Mouse (Mus musculus) intestine, embryonic 15.5 days (tissue): ENCODE results near the gene Irf2. TPM values are rescaled to one million over a fixed set of nuclear protein-coding genes. Genes with fewer than 3 reads are reported as not detected.

Source experiments
- ATAC-seq: fragments of 200-750 bp; cut with Nextera tagmentation; 2 replicates; pipeline ENCODE4 v1.8.0; 2017; ENCODE audit warnings: moderate TSS enrichment, moderate library complexity
- H3K27ac ChIP-seq: fragments of 300-500 bp; sonication (generic); 2 replicates; pipeline ENCODE4 v1.5.1; 2015; ENCODE audit warnings: mild to moderate bottlenecking, inconsistent platforms
- H3K27me3 ChIP-seq: fragments of 300-500 bp; sonication (generic); replicated peaks from 2 replicates; pipeline ENCODE4 v1.6.1; 2015; ENCODE audit warnings: inconsistent platforms
- H3K36me3 ChIP-seq: fragments of 300-500 bp; sonication (generic); 2 replicates; pipeline ENCODE4 v1.6.1; 2015; ENCODE audit warnings: inconsistent platforms
- H3K4me1 ChIP-seq: fragments of 300-500 bp; sonication (generic); replicated peaks from 2 replicates; pipeline ENCODE4 v1.6.1; 2015; ENCODE audit warnings: inconsistent platforms
- H3K4me2 ChIP-seq: fragments of 300-500 bp; sonication (generic); replicated peaks from 2 replicates; pipeline ENCODE4 v1.6.1; 2015; ENCODE audit warnings: mild to moderate bottlenecking, inconsistent platforms
- H3K4me3 ChIP-seq: fragments of 300-500 bp; sonication (generic); replicated peaks from 2 replicates; pipeline ENCODE4 v1.5.1; 2015; ENCODE audit warnings: inconsistent platforms
- H3K9ac ChIP-seq: fragments of 300-500 bp; sonication (generic); 2 replicates; pipeline ENCODE4 v1.6.1; 2015; ENCODE audit warnings: inconsistent platforms
- H3K9me3 ChIP-seq: fragments of 300-500 bp; sonication (generic); 2 replicates; pipeline ENCODE4 v1.6.1; 2016; ENCODE audit warnings: inconsistent platforms
- WGBS: fragments of 180-500 bp; shearing (Covaris S2); methylation state at CpG from one replicate; pipeline ENCODE4 v1.1.7; 2015; 5-methylcytosine and 5-hydroxymethylcytosine counted together
- polyA plus RNA-seq: library from polyadenylated mRNA; unstranded; fragments of >200 nt; fragmentation: Nextera tagmentation; extraction: Ambion mirVana; gene quantifications from 2 replicates; pipeline ENCODE4 v1.2.1, GENCODE M21; 2015

Irf2 gene
- polyA plus RNA-seq, 1 experiment from 2014 or later, result 34.7 TPM

DNA sequence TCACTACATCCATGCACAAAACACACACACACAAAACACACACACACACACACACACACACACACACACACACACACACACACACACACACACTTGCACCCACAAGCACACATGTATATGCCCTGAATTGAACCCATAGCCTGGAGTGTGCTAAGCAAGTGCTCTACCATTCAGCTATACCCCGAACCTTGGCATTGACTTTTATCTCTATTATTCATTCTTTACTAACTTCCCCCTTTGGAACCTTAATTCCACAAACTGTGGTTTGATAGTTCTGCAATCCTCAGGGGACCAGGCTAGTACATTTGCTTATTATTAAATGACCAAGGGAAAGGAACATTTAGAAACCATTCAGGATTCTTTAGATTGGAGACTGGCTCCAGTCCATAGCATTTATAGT, 5.9 kb downstream of the Irf2 start:
- no peaks in the 10 kb centered on the region for H3K9me3 ChIP-seq
- 83% methylated on average over 1 of the region's 1 CpGs for WGBS
- H3K4me1 ChIP-seq, result peaks cover 20% of the 10 kb centered on the region
- H3K4me2 ChIP-seq, result no peak overlapping the region
- no peak overlapping the region for H3K4me3 ChIP-seq
- no peaks in the 10 kb centered on the region for H3K36me3 ChIP-seq
- ATAC-seq, result no peak
- no peaks in the 10 kb centered on the region for H3K27me3 ChIP-seq
- no peak overlapping the region for H3K9ac ChIP-seq
- H3K27ac ChIP-seq, result no peak overlapping the region

DNA sequence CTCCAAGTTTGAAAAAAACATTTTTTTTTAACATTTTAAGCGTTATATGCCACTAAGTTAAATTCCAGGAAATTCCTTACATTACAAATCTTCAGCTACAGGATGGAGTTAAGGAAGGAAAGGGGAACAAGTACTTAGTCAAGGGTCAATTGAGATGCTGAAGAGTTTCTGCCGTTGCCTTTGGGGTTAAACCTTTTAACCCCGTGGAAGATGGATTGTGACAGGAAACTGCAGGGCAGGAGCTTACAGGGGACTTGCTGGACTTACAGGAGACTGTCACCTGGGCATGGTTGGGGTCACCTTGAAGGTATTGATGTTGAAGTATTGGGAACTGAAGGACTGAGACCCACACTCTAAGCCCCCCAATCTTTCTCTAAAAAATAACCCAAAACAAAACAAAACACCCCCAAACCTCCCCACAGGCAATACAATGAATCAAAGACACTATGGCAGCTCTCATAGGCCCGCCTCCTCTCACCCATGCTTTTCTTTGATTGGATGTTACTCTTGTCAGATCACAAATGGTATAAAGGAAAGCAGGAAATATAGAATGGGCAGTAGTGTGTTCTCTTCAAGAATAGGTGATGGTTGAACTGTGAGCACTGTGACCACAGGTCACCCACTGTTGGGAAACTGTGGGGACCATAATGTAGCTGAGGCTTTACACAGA, 7.9 kb downstream of the Irf2 start:
- no peaks in the 10 kb centered on the region for H3K9me3 ChIP-seq
- H3K27ac ChIP-seq, result no peak overlapping the region
- H3K27me3 ChIP-seq, result no peaks in the 10 kb centered on the region
- no peak overlapping the region for H3K4me2 ChIP-seq
- 42% methylated on average over 4 of the region's 4 CpGs for WGBS
- no peak overlapping the region for H3K4me3 ChIP-seq
- ATAC-seq, result no peak
- peaks cover 11% of the 10 kb centered on the region for H3K4me1 ChIP-seq
- H3K36me3 ChIP-seq, result no peaks in the 10 kb centered on the region
- H3K9ac ChIP-seq, result no peak overlapping the region

GRCm38 (mm10) chr8:46750000-46750399, 10.5 kb downstream of the Irf2 start:
- no peak for ATAC-seq
- 73% methylated on average over 5 of the region's 5 CpGs for WGBS
- Histone ChIP-seq H3K9me3 (no peaks in the 10 kb centered on the region), H3K27ac (no peak overlapping the region), H3K4me2 (no peak overlapping the region), H3K27me3 (no peaks in the 10 kb centered on the region), H3K4me1 (0 out of 2 replicates have a peak, but pooled peaks cover 5% of the 10 kb centered on the region), H3K9ac (no peak overlapping the region), H3K4me3 (no peak overlapping the region), H3K36me3 (no peaks in the 10 kb centered on the region)

GRCm38 (mm10) chr8:46750566-46750965, 11.0 kb downstream of the Irf2 start:
- Histone ChIP-seq H3K9ac (no peak overlapping the region), H3K27ac (no peak overlapping the region), H3K36me3 (no peaks in the 10 kb centered on the region), H3K4me1 (0 out of 2 replicates have a peak, but pooled peaks cover 5% of the 10 kb centered on the region), H3K4me2 (no peak overlapping the region), H3K9me3 (no peaks in the 10 kb centered on the region), H3K27me3 (no peaks in the 10 kb centered on the region), H3K4me3 (no peak overlapping the region)
- 43% methylated on average over 8 of the region's 8 CpGs for WGBS
- ATAC-seq, result peak; percentile 57

GRCm38 (mm10) chr8:46751151-46751550, 11.6 kb downstream of the Irf2 start:
- Histone ChIP-seq H3K36me3 (no peaks in the 10 kb centered on the region), H3K9ac (no peak overlapping the region), H3K4me3 (no peak overlapping the region), H3K9me3 (no peaks in the 10 kb centered on the region), H3K27ac (no peak overlapping the region), H3K27me3 (no peaks in the 10 kb centered on the region), H3K4me2 (no peak overlapping the region), H3K4me1 (0 out of 2 replicates have a peak, but pooled peaks cover 5% of the 10 kb centered on the region)
- no peak for ATAC-seq
- 52% methylated on average over 4 of the region's 4 CpGs for WGBS

GRCm38 (mm10) chr8:46752986-46753385, 13.5 kb downstream of the Irf2 start:
- ATAC-seq, result no peak
- H3K27ac ChIP-seq, result no peak overlapping the region
- no peak overlapping the region for H3K9ac ChIP-seq
- 83% methylated on average over 12 of the region's 12 CpGs for WGBS
- no peaks in the 10 kb centered on the region for H3K9me3 ChIP-seq
- H3K4me2 ChIP-seq, result no peak overlapping the region
- no peaks in the 10 kb centered on the region for H3K27me3 ChIP-seq
- no peak overlapping the region for H3K4me3 ChIP-seq
- no peaks in the 10 kb centered on the region for H3K36me3 ChIP-seq
- H3K4me1 ChIP-seq, result 0 out of 2 replicates have a peak, but pooled peaks cover 5% of the 10 kb centered on the region

DNA sequence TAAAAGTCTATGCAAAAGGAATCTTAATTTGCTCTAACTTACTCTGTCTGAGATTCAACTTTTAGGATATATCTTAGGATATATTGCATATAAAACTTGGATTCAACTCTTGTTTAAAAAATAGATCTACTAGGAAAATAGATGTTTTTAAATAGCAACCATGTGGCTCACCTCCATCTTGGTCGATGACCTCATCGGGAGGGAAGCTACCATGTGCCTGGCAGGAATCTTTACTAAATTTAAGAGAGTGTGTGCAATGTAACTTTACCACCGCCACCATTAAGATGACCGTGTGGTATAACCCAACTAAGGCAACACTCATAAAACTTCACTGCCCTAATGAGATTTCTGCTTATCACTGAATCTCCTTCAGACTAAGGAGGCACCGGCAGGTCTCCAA, 14.8 kb downstream of the Irf2 start:
- H3K4me2 ChIP-seq, result no peak overlapping the region
- no peak overlapping the region for H3K9ac ChIP-seq
- no peak overlapping the region for H3K4me3 ChIP-seq
- no peaks in the 10 kb centered on the region for H3K9me3 ChIP-seq
- ATAC-seq, result no peak
- no peaks in the 10 kb centered on the region for H3K27me3 ChIP-seq
- 0 out of 2 replicates have a peak, but pooled peaks cover 8% of the 10 kb centered on the region for H3K4me1 ChIP-seq
- 80% methylated on average over 5 of the region's 5 CpGs for WGBS
- H3K36me3 ChIP-seq, result no peaks in the 10 kb centered on the region
- H3K27ac ChIP-seq, result no peak overlapping the region

GRCm38 (mm10) chr8:46755731-46756333, 16.3 kb downstream of the Irf2 start:
- Histone ChIP-seq H3K27me3 (no peaks in the 10 kb centered on the region), H3K27ac (no peak overlapping the region), H3K36me3 (no peaks in the 10 kb centered on the region), H3K4me2 (no peak overlapping the region), H3K9ac (no peak overlapping the region), H3K4me1 (0 out of 2 replicates have a peak, but pooled peaks cover 6% of the 10 kb centered on the region), H3K4me3 (no peak overlapping the region), H3K9me3 (no peaks in the 10 kb centered on the region)
- no peak for ATAC-seq
- WGBS, result 72% methylated on average over 5 of the region's 5 CpGs

GRCm38 (mm10) chr8:46757613-46758012, 18.1 kb downstream of the Irf2 start:
- no peak overlapping the region for H3K9ac ChIP-seq
- no peak overlapping the region for H3K4me3 ChIP-seq
- H3K4me1 ChIP-seq, result 0 out of 2 replicates have a peak, but pooled peaks cover 11% of the 10 kb centered on the region
- WGBS, result 89% methylated on average over 9 of the region's 9 CpGs
- no peak for ATAC-seq
- H3K27me3 ChIP-seq, result no peaks in the 10 kb centered on the region
- no peak overlapping the region for H3K4me2 ChIP-seq
- H3K27ac ChIP-seq, result no peak overlapping the region
- H3K9me3 ChIP-seq, result no peaks in the 10 kb centered on the region
- H3K36me3 ChIP-seq, result no peaks in the 10 kb centered on the region

DNA sequence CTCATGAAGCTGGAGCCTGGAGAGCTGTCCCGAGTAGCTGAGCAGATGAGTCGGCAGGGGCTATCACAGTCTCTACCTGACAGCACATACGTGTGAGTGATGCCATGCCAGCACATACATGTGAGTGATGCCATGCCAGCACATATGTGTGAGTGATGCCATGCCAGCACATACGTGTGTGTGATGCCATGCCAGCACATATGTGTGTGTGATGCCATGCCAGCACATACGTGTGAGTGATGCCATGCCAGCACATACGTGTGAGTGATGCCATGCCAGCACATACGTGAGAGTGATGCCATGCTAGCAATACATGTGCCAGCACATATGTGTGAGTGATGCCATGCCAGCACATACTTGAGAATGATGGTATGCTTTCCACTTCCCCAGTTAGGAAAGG, 18.6 kb downstream of the Irf2 start:
- Histone ChIP-seq H3K4me1 (0 out of 2 replicates have a peak, but pooled peaks cover 11% of the 10 kb centered on the region), H3K9ac (no peak overlapping the region), H3K4me3 (no peak overlapping the region), H3K4me2 (no peak overlapping the region), H3K36me3 (no peaks in the 10 kb centered on the region), H3K27me3 (no peaks in the 10 kb centered on the region), H3K27ac (no peak overlapping the region), H3K9me3 (no peaks in the 10 kb centered on the region)
- ATAC-seq, result no peak
- 89% methylated on average over 7 of the region's 7 CpGs for WGBS

DNA sequence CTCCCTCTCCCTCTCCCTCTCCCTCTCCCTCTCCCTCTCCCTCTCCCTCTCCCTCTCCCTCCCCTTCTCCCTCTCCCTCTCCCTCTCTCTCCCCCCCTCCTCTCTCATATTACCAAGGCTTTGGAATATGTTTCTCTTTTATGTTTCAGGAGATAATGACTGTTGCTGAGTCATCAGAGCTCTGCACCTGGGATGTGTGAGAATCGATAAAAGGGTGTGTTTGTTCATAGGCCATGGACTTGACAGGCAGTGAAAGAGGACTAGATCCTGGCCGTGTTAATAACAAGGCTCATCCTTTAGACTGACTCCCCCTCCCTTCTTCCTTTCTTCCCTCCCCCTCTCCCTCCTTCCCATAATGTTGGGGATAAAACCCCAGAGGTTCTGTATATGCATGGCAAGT, 19.1 kb downstream of the Irf2 start:
- Histone ChIP-seq H3K4me1 (0 out of 2 replicates have a peak, but pooled peaks cover 11% of the 10 kb centered on the region), H3K9me3 (no peaks in the 10 kb centered on the region), H3K4me3 (no peak overlapping the region), H3K36me3 (no peaks in the 10 kb centered on the region), H3K27me3 (no peaks in the 10 kb centered on the region), H3K4me2 (no peak overlapping the region), H3K9ac (no peak overlapping the region), H3K27ac (no peak overlapping the region)
- WGBS, result 58% methylated on average over 2 of the region's 2 CpGs
- peak; percentile 71 for ATAC-seq

GRCm38 (mm10) chr8:46759562-46759961, 20.0 kb downstream of the Irf2 start:
- no peak overlapping the region for H3K4me3 ChIP-seq
- no peaks in the 10 kb centered on the region for H3K9me3 ChIP-seq
- no peaks in the 10 kb centered on the region for H3K27me3 ChIP-seq
- H3K4me2 ChIP-seq, result no peak overlapping the region
- H3K36me3 ChIP-seq, result no peaks in the 10 kb centered on the region
- WGBS, result 89% methylated on average over 7 of the region's 7 CpGs
- H3K27ac ChIP-seq, result no peak overlapping the region
- H3K9ac ChIP-seq, result no peak overlapping the region
- 0 out of 2 replicates have a peak, but pooled peaks cover 11% of the 10 kb centered on the region for H3K4me1 ChIP-seq
- ATAC-seq, result no peak

DNA sequence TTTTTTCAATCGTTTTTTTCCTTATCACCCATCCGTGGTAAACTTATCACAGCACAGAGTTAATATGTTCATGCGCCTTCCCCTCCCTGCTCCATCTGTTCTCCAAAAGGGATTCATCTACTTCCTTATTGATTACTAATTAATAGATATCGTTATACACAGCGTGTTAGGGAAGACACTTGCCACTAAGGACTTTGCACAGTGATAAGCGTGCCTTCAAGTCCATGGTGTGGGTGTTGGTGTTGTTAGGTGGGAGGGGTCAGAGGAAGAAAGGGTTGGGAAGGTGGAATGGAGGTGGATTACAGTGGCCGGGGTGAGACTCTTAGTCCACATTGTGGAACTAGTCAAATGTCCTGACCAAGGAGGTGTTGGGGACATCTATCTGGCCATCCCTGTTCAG, 21.2 kb downstream of the Irf2 start:
- Histone ChIP-seq H3K9ac (no peak overlapping the region), H3K4me2 (no peak overlapping the region)
- WGBS, result 63% methylated on average over 7 of the region's 7 CpGs

More for the DNA sequence above, 21.2 kb downstream of the Irf2 start:
- Histone ChIP-seq H3K4me3 (no peak overlapping the region), H3K9me3 (no peaks in the 10 kb centered on the region), H3K27ac (peak overlapping the region; percentile 62), H3K27me3 (no peaks in the 10 kb centered on the region), H3K4me1 (0 out of 2 replicates have a peak, but pooled peaks cover 11% of the 10 kb centered on the region), H3K36me3 (no peaks in the 10 kb centered on the region)
- ATAC-seq, result peak; percentile 87
